Mouse (Mus musculus) liver, adult 2 months (tissue): ENCODE results near the gene Yrdc. TPM values are rescaled to one million over a fixed set of nuclear protein-coding genes. Genes with fewer than 3 reads are reported as not detected.

Experiments used
- DNase-seq: peaks from one replicate; pipeline ENCODE4 v3.0.0-alpha.2; 2011; ENCODE audit warnings: low read depth, low spot score; ENCODE audit errors: extremely low read depth
- H3K27ac ChIP-seq: fragments of 200-500 bp; replicated peaks from 2 replicates; pipeline ENCODE4 v1.5.1; 2012; ENCODE audit warnings: low read depth, mild to moderate bottlenecking, control low read depth, inconsistent platforms, low read length; ENCODE audit not compliant: insufficient read depth
- H3K27me3 ChIP-seq: fragments of 200-500 bp; 2 replicates; pipeline ENCODE4 v1.6.1; 2012; ENCODE audit warnings: mild to moderate bottlenecking, moderate library complexity, low read length, inconsistent platforms; ENCODE audit not compliant: control insufficient read depth, insufficient read depth
- H3K36me3 ChIP-seq: fragments of 200-500 bp; 2 replicates; pipeline ENCODE4 v1.6.1; 2012; ENCODE audit warnings: low read length, inconsistent platforms; ENCODE audit not compliant: control insufficient read depth, insufficient read depth
- H3K4me1 ChIP-seq: fragments of 200-500 bp; 2 replicates; pipeline ENCODE4 v1.6.1; 2011; ENCODE audit warnings: low read length; ENCODE audit not compliant: control insufficient read depth, insufficient read depth
- H3K4me3 ChIP-seq: fragments of 200-500 bp; 2 replicates; pipeline ENCODE4 v1.5.1; 2011; ENCODE audit warnings: low read depth, mild to moderate bottlenecking, control low read depth, low read length, moderate library complexity; ENCODE audit not compliant: insufficient read depth
- H3K79me2 ChIP-seq: fragments of 200-500 bp; 2 replicates; pipeline ENCODE4 v1.6.1; 2012; ENCODE audit warnings: inconsistent platforms, mild to moderate bottlenecking, low read length, moderate library complexity; ENCODE audit not compliant: control insufficient read depth, insufficient read depth
- H3K9ac ChIP-seq: fragments of 200-500 bp; 2 replicates; pipeline ENCODE4 v1.6.1; 2012; ENCODE audit warnings: low read depth, mild to moderate bottlenecking, control low read depth, inconsistent platforms, low read length
- CTCF ChIP-seq: fragments of 200-500 bp; IDR thresholded peaks from 2 replicates; pipeline ENCODE4 v1.5.1; 2011; ENCODE audit warnings: low read depth, low read length, control low read depth
- POLR2A ChIP-seq: fragments of 200-500 bp; IDR thresholded peaks from 2 replicates; pipeline ENCODE4 v1.6.1; 2011; ENCODE audit warnings: low read length, control low read depth; ENCODE audit not compliant: insufficient read depth; ENCODE audit errors: extremely low read depth
- WGBS: fragments of 180-500 bp; shearing (Covaris S2); methylation state at CpG from one replicate; pipeline ENCODE4 v1.1.7; 2018; 5-methylcytosine and 5-hydroxymethylcytosine counted together
- polyA plus RNA-seq: library from polyadenylated mRNA; depleted of rRNA; stranded (reverse); fragments of >200 nt; gene quantifications from 2 replicates; pipeline ENCODE4 v1.2.3, GENCODE M21; 2012
- total RNA-seq: library from RNA; depleted of rRNA; stranded (reverse); fragments of >200 nt; gene quantifications from 2 replicates; pipeline ENCODE4 v1.2.3, GENCODE M21; 2014

The Yrdc gene
- total and polyA plus RNA-seq, 2 experiments: 17.0 to 36.9 TPM

- Histone ChIP-seq H3K9ac (no peak overlapping the region), H3K27me3 (no peaks in the 10 kb centered on the region), H3K4me3 (no peak overlapping the region), H3K79me2 (peaks cover 26% of the 10 kb centered on the region; the same call in 1 of the 2 replicates), H3K4me1 (peaks cover 10% of the 10 kb centered on the region), H3K27ac (no peak overlapping the region), H3K36me3 (peaks cover 12% of the 10 kb centered on the region; the same call in 1 of the 2 replicates)
- DNase-seq: no peak
- TF ChIP-seq POLR2A: no peak
- no peak for TF ChIP-seq CTCF
- 78% methylated on average over 4 of the region's 4 CpGs for WGBS
These were observed 31.6 kb upstream of the Yrdc start for GRCm38 (mm10) chr4:124818832-124819231.

- WGBS: 92% methylated on average over 6 of the region's 6 CpGs
- H3K4me3 ChIP-seq: no peak overlapping the region
- no peak for TF ChIP-seq CTCF
- TF ChIP-seq POLR2A: no peak
- H3K4me1 ChIP-seq: no peaks in the 10 kb centered on the region
- no peak for DNase-seq
- no peak overlapping the region for H3K27ac ChIP-seq
- no peaks in the 10 kb centered on the region for H3K27me3 ChIP-seq
- peaks cover 3% of the 10 kb centered on the region; the same call in 1 of the 2 replicates for H3K79me2 ChIP-seq
- no peak overlapping the region for H3K9ac ChIP-seq
- peaks cover 25% of the 10 kb centered on the region; the same call in 1 of the 2 replicates for H3K36me3 ChIP-seq
These were observed 25.5 kb upstream of the Yrdc start for GRCm38 (mm10) chr4:124824967-124825366.

DNA sequence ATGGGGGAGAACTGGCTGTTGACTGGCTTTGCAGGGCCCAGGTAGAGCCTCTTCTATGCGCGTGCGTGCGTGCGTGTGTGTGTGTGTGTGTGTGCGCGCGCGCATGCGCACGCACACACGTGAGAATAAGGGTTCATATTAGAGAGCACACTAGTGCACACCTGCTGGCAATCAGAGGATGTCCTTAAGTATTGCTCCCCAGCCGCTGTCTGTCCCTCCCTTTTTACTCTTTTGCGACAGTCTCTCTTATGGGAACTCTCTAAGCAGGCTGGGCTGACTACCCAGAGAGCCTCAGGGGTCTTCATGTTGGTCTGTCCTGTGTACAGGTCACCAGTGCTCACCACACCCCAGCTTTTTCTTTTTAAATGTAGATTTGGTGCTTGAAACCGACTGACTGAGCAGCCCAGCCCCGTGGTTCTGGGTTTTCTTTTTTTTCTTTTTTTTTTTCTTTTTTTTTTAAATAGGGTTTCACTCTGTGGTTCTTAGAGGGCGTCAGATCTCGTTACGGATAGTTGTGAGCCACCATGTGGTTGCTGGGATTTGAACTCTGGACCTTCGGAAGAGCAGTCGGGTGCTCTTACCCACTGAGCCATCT lies 25.0 kb upstream of the Yrdc start:
- no peaks in the 10 kb centered on the region for H3K4me1 ChIP-seq
- no peak overlapping the region for H3K4me3 ChIP-seq
- no peaks in the 10 kb centered on the region for H3K27me3 ChIP-seq
- DNase-seq: no peak
- no peak for TF ChIP-seq POLR2A
- TF ChIP-seq CTCF: no peak
- no peak overlapping the region for H3K9ac ChIP-seq
- H3K27ac ChIP-seq: no peak overlapping the region
- H3K36me3 ChIP-seq: peaks cover 26% of the 10 kb centered on the region; the same call in 1 of the 2 replicates
- H3K79me2 ChIP-seq: no peaks in the 10 kb centered on the region; the same call in 1 of the 2 replicates
- 97% methylated on average over 21 of the region's 21 CpGs for WGBS

DNA sequence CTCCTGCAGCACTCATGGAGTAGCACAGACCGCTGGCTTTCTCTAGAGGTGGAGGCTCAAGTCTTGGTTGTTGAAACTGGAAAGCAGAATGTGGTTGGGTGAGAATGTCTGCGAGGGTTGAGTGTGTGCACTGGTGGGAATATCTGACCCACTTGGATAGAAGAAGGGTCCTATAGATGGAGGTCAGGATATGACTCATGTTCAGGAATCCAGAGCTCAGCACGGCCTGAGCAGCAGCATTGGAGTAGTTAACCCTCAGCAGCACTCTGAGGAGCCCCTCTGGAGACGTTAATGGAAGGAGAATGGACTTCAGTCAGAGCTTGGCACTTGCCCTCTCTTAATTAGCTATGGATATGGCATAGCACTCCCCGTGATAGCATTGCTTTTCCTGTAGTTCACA lies 20.8 kb upstream of the Yrdc start:
- no peaks in the 10 kb centered on the region for H3K79me2 ChIP-seq
- no peak overlapping the region for H3K4me3 ChIP-seq
- no peak overlapping the region for H3K9ac ChIP-seq
- H3K27ac ChIP-seq: no peak overlapping the region
- H3K27me3 ChIP-seq: no peaks in the 10 kb centered on the region
- DNase-seq: no peak
- peaks cover 22% of the 10 kb centered on the region; the same call in 1 of the 2 replicates for H3K36me3 ChIP-seq
- TF ChIP-seq CTCF: no peak
- no peak for TF ChIP-seq POLR2A
- H3K4me1 ChIP-seq: no peaks in the 10 kb centered on the region
- 74% methylated on average over 5 of the region's 5 CpGs for WGBS

DNA sequence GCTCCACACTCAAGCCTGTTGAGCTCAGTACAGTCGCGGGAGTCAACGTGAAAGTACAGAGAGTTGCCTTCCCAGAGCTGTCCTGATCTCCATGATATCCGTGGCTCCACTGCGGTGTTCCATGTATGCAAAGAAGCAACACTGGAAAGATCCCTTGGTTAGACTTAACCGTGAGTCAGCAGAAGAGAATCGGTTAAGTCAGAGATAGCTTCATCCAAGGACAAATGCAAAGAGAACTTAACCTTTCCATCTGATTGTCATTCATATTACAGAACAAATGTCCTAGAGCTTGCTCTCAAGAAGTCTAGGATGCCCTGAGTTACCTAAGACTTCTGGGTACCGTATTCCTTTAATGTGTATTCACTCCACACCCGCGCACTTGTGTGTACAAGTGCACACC lies 17.7 kb upstream of the Yrdc start:
- Histone ChIP-seq H3K9ac (no peak overlapping the region), H3K27ac (no peak overlapping the region), H3K36me3 (peaks cover 19% of the 10 kb centered on the region), H3K27me3 (no peaks in the 10 kb centered on the region), H3K79me2 (no peaks in the 10 kb centered on the region), H3K4me3 (no peak overlapping the region), H3K4me1 (no peaks in the 10 kb centered on the region)
- WGBS: 93% methylated on average over 10 of the region's 10 CpGs
- TF ChIP-seq POLR2A (no peak), CTCF (no peak)
- DNase-seq: no peak

DNA sequence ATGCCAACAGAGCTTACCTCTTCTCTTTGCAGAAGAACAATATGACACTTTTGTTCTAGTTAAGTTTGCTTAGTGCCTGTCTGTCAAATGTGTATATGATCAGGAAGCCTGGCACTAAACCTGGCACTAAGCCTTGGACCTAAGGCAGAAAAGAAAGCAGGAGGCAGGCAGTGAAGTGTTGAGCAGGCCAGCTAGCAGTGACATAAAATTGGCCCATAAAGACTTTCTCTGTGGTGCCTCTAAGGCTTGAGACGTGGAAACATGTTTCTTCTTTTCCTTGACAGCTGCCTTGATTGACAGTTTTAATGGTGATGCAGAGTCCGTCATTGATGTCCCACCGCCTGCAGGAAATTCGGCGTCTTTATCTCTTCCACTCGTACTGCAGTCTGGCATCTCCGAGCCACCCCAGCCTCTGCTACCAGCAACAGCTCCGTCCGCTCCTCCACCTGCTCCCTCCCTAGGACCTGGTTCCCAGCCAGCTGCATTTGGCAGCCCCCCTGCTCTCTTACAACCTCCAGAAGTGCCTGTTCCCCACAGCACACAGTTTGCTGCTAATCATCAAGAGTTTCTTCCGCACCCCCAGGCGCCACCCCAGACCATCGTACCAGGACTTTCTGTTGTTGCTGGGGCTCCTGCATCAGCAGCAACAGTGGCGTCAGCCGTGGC lies 12.3 kb upstream of the Yrdc start:
- Histone ChIP-seq H3K4me1 (no peaks in the 10 kb centered on the region), H3K9ac (no peak overlapping the region), H3K4me3 (no peak overlapping the region), H3K36me3 (peaks cover 28% of the 10 kb centered on the region), H3K27me3 (no peaks in the 10 kb centered on the region), H3K79me2 (no peaks in the 10 kb centered on the region), H3K27ac (no peak overlapping the region)
- DNase-seq: no peak
- TF ChIP-seq POLR2A (no peak), CTCF (no peak)
- WGBS: 95% methylated on average over 14 of the region's 14 CpGs
